Mouse (Mus musculus): ENCODE data around the gene Ndufs5. TPM values are rescaled to one million over a fixed set of nuclear protein-coding genes. Genes with fewer than 3 reads are reported as not detected.

Gene Ndufs5
- total and polyA plus RNA-seq, 2 experiments from 2014 or later, result 144 to 953 TPM

GRCm38 (mm10) chr4:123682291-123682690 is 35.7 kb downstream of the Ndufs5 start:
- H3K4me3 ChIP-seq (ENCODE audit: low read depth, low read length), result no peak overlapping the region
- TF ChIP-seq EP300 (IDR thresholded peaks at IDR 0.05; ENCODE audit: low read depth) (no peak), CTCF (IDR thresholded peaks at IDR 0.05; ENCODE audit: low read depth) (no peak)
- H3K4me2 ChIP-seq (ENCODE audit: low read depth, low read length), result no peak overlapping the region
- WGBS, result 81% methylated on average over 8 of the region's 8 CpGs
- ATAC-seq (ENCODE audit: insufficient read depth, low read depth) (no peak), DNase-seq (ENCODE audit: low spot score) (no peak)
- 0 out of 2 replicates have a peak, but pooled peaks cover 3% of the 10 kb centered on the region for H3K27me3 ChIP-seq (ENCODE audit: control insufficient read depth, insufficient read depth, low read length)
- no peaks in the 10 kb centered on the region for H3K9me3 ChIP-seq (replicated peaks; ENCODE audit: control insufficient read depth, low read length)
- H3K9ac ChIP-seq (replicated peaks; ENCODE audit: low read depth, low read length), result no peak overlapping the region
- H3K27ac ChIP-seq (ENCODE audit: low read depth), result no peak overlapping the region
- H3K36me3 ChIP-seq (replicated peaks; ENCODE audit: control insufficient read depth, insufficient read depth, low read length), result peaks cover 7% of the 10 kb centered on the region; the same call in 1 of the 2 replicates
- peaks cover 14% of the 10 kb centered on the region for H3K4me1 ChIP-seq (ENCODE audit: control insufficient read depth, insufficient read depth)

GRCm38 (mm10) chr4:123680962-123681361 is 37.0 kb downstream of the Ndufs5 start:
- WGBS, result 8% methylated on average over 7 of the region's 7 CpGs
- Histone ChIP-seq H3K9me3 (replicated peaks; ENCODE audit: control insufficient read depth, low read length) (no peaks in the 10 kb centered on the region), H3K27ac (ENCODE audit: low read depth) (no peak overlapping the region), H3K9ac (replicated peaks; ENCODE audit: low read depth, low read length) (peak overlapping the region; percentile 15), H3K4me3 (ENCODE audit: low read depth, low read length) (no peak overlapping the region), H3K36me3 (replicated peaks; ENCODE audit: control insufficient read depth, insufficient read depth, low read length) (peaks cover 7% of the 10 kb centered on the region; the same call in 1 of the 2 replicates), H3K4me2 (ENCODE audit: low read depth, low read length) (no peak overlapping the region), H3K27me3 (ENCODE audit: control insufficient read depth, insufficient read depth, low read length) (no peaks in the 10 kb centered on the region), H3K4me1 (ENCODE audit: control insufficient read depth, insufficient read depth) (peaks cover 11% of the 10 kb centered on the region)
- DNase-seq (ENCODE audit: low spot score) (no peak), ATAC-seq (ENCODE audit: insufficient read depth, low read depth) (no peak)
- no peak for TF ChIP-seq CTCF (IDR thresholded peaks at IDR 0.05; ENCODE audit: low read depth)
- TF ChIP-seq EP300 (IDR thresholded peaks at IDR 0.05; ENCODE audit: low read depth), result no peak

GRCm38 (mm10) chr4:123677060-123677804 is 40.8 kb downstream of the Ndufs5 start:
- peak; percentile 33 for ATAC-seq (ENCODE audit: insufficient read depth, low read depth)

GRCm38 (mm10) chr4:123670598-123670997 is 47.4 kb downstream of the Ndufs5 start:
- no peak for ATAC-seq (ENCODE audit: insufficient read depth, low read depth)
- Histone ChIP-seq H3K4me1 (ENCODE audit: control insufficient read depth, insufficient read depth) (peaks cover 5% of the 10 kb centered on the region; the same call in 1 of the 2 replicates), H3K9ac (replicated peaks; ENCODE audit: low read depth, low read length) (no peak overlapping the region), H3K4me3 (ENCODE audit: low read depth, low read length) (no peak overlapping the region), H3K4me2 (ENCODE audit: low read depth, low read length) (no peak overlapping the region), H3K36me3 (replicated peaks; ENCODE audit: control insufficient read depth, insufficient read depth, low read length) (no peaks in the 10 kb centered on the region), H3K9me3 (replicated peaks; ENCODE audit: control insufficient read depth, low read length) (no peaks in the 10 kb centered on the region), H3K27ac (ENCODE audit: low read depth) (no peak overlapping the region), H3K27me3 (ENCODE audit: control insufficient read depth, insufficient read depth, low read length) (no peaks in the 10 kb centered on the region)
- TF ChIP-seq EP300 (IDR thresholded peaks at IDR 0.05; ENCODE audit: low read depth), result no peak
- TF ChIP-seq CTCF (IDR thresholded peaks at IDR 0.05; ENCODE audit: low read depth), result no peak
- DNase-seq (ENCODE audit: low spot score), result no peak

More at GRCm38 (mm10) chr4:123677060-123677804, 40.8 kb downstream of the Ndufs5 start:
- H3K27ac ChIP-seq (ENCODE audit: low read depth), result no peak overlapping the region
- H3K27me3 ChIP-seq (ENCODE audit: control insufficient read depth, insufficient read depth, low read length), result no peaks in the 10 kb centered on the region
- no peak overlapping the region for H3K9ac ChIP-seq (replicated peaks; ENCODE audit: low read depth, low read length)
- H3K9me3 ChIP-seq (replicated peaks; ENCODE audit: control insufficient read depth, low read length), result no peaks in the 10 kb centered on the region
- no peak for TF ChIP-seq EP300 (IDR thresholded peaks at IDR 0.05; ENCODE audit: low read depth)
- TF ChIP-seq CTCF (IDR thresholded peaks at IDR 0.05; ENCODE audit: low read depth), result no peak
- no peaks in the 10 kb centered on the region for H3K36me3 ChIP-seq (replicated peaks; ENCODE audit: control insufficient read depth, insufficient read depth, low read length)
- no peak overlapping the region for H3K4me3 ChIP-seq (ENCODE audit: low read depth, low read length)
- 48% methylated on average over 10 of the region's 10 CpGs for WGBS
- no peak overlapping the region for H3K4me2 ChIP-seq (ENCODE audit: low read depth, low read length)
- DNase-seq (ENCODE audit: low spot score), result no peak
- peaks cover 11% of the 10 kb centered on the region; the same call in 1 of the 2 replicates for H3K4me1 ChIP-seq (ENCODE audit: control insufficient read depth, insufficient read depth)

- Histone ChIP-seq H3K36me3 (replicated peaks; ENCODE audit: control insufficient read depth, insufficient read depth, low read length) (no peaks in the 10 kb centered on the region), H3K9ac (replicated peaks; ENCODE audit: low read depth, low read length) (no peak overlapping the region), H3K27ac (ENCODE audit: low read depth) (no peak overlapping the region), H3K4me1 (ENCODE audit: control insufficient read depth, insufficient read depth) (peaks cover 5% of the 10 kb centered on the region; the same call in 1 of the 2 replicates), H3K27me3 (ENCODE audit: control insufficient read depth, insufficient read depth, low read length) (no peaks in the 10 kb centered on the region), H3K4me3 (ENCODE audit: low read depth, low read length) (no peak overlapping the region), H3K4me2 (ENCODE audit: low read depth, low read length) (no peak overlapping the region), H3K9me3 (replicated peaks; ENCODE audit: control insufficient read depth, low read length) (no peaks in the 10 kb centered on the region)
- no peak for ATAC-seq (ENCODE audit: insufficient read depth, low read depth)
- WGBS, result 72% methylated on average over 6 of the region's 6 CpGs
- no peak for DNase-seq (ENCODE audit: low spot score)
- TF ChIP-seq CTCF (IDR thresholded peaks at IDR 0.05; ENCODE audit: low read depth) (no peak), EP300 (IDR thresholded peaks at IDR 0.05; ENCODE audit: low read depth) (no peak)
Observed at GRCm38 (mm10) chr4:123669696-123670095, 48.3 kb downstream of the Ndufs5 start.
